Mouse (Mus musculus) central nervous system, embryonic 11.5 days (tissue): Measurements from ENCODE around the gene 4930512M02Rik. TPM values are rescaled to one million over a fixed set of nuclear protein-coding genes. Genes with fewer than 3 reads are reported as not detected.

Source experiments
- polyA plus RNA-seq: library from polyadenylated mRNA; depleted of rRNA; stranded (reverse); fragments of >200 nt; gene quantifications from 2 replicates; pipeline ENCODE4 v1.2.3, GENCODE M21; 2012; rRNA removed

The 4930512M02Rik gene
- polyA plus RNA-seq = not detected in 2 replicates

GRCm38 (mm10) chr11:11627735-11628134, at the start of gene 4930512M02Rik:
Gene 4930512M02Rik (minus strand): TSS chr11:11627835.

Other genes starting within 250 kb of the 4930512M02Rik start
- gene Spata48, start 165.7 kb downstream of the 4930512M02Rik start, polyA plus RNA-seq = 1.1 and 2.3 TPM in 2 replicates
- 0.12 and 0.22 TPM in 2 replicates for gene Zpbp, start 165.4 kb downstream of the 4930512M02Rik start, polyA plus RNA-seq
- gene Ikzf1, start 57.2 kb upstream of the 4930512M02Rik start, polyA plus RNA-seq = 5.5 TPM in 2 replicates
- gene Fignl1, start 181.1 kb upstream of the 4930512M02Rik start, polyA plus RNA-seq = 33.1 and 46.8 TPM in 2 replicates